Comparison of ENCODE assay signal across 8 mouse cellular contexts in the genomic region with DNA sequence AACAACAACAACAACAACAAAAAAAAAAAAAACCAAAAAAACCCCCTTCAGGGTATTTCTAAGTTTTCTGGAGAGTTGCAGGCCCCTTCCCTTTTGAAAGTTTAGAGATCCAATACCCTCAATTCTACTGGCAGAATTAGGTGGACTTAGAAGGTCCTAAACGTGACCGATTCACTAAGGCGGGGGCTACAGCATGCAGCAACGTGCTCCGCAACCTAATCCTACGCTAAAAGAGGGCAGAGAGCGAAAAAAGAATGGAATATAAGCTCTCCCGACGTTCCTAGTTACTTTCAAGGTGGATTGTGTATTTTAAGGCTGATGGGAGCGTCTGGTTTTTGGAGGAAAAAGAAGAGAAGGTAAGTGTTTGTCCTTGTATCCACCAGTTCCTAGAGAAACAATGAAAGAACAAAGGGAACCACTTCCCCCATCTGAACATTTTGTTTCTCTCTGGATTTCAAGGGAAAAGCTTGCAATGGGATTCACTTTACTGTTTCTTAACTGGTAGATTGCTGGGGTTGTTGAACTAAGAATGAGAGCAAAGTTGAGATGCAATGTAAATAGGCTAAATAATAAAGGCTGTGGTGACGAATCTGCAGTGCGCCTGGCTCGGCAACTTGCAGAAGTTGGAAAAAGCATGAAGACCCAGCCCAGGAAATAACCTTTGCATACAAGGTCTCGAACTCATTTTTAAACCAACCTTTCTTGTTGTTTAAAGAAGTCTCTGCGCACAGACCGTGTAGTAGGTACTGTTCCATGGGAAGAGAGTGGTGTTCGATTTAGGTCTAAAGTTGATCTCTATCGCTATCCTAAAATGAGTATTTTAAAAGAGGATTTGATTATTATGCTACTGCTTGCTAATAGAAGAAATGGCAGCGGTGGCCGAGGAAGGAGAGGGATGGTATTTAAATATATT. TPM values are rescaled to one million over a fixed set of nuclear protein-coding genes. Genes with fewer than 3 reads are reported as not detected.
DNase-seq lines count a peak whose midpoint lies in the region; ATAC-seq lines count a peak whose summit lies in the region.

A gene (plus strand): TSS at position 222 of the 913 bp plus-strand sequence.

- H3K4me3 ChIP-seq in embryonic facial prominence, embryonic 11.5 days (ENCODE audit: low read depth, low read length): peak within 1 kb of the TSS; percentile 64
- H3K4me3 ChIP-seq in heart, embryonic 10.5 days: peak within 1 kb of the TSS; percentile 73
- H3K4me3 ChIP-seq in kidney, embryonic 16.5 days (ENCODE audit: low read length): peak within 1 kb of the TSS; percentile 60
- peak within 1 kb of the TSS; percentile 98 for H3K4me3 ChIP-seq in megakaryocyte, embryonic 14.5 days (replicated peaks)

- no peaks in the 10 kb centered on the region for H3K4me1 ChIP-seq in embryonic facial prominence, embryonic 11.5 days (ENCODE audit: control insufficient read depth, insufficient read depth, low read length)
- peaks cover 18% of the 10 kb centered on the region for H3K4me1 ChIP-seq in heart, embryonic 10.5 days
- peaks cover 34% of the 10 kb centered on the region for H3K4me1 ChIP-seq in kidney, embryonic 16.5 days (ENCODE audit: insufficient read depth, low read length)
- peaks cover 18% of the 10 kb centered on the region for H3K4me1 ChIP-seq in megakaryocyte, embryonic 14.5 days

- peak within 1 kb of the TSS; percentile 95 for H3K4me2 ChIP-seq in embryonic facial prominence, embryonic 11.5 days (ENCODE audit: low read depth, low read length)
- H3K4me2 ChIP-seq in kidney, embryonic 16.5 days (replicated peaks; ENCODE audit: low read depth, low read length): peak within 1 kb of the TSS; percentile 83

- no peak for ATAC-seq in embryonic facial prominence, embryonic 11.5 days (replicated peaks; ENCODE audit: insufficient number of reproducible peaks, low FRiP score, low TSS enrichment, low read depth)
- no peak for ATAC-seq in kidney, embryonic 16.5 days (ENCODE audit: low FRiP score, low TSS enrichment)

- no peaks in the 10 kb centered on the region for H3K36me3 ChIP-seq in embryonic facial prominence, embryonic 11.5 days (replicated peaks; ENCODE audit: control insufficient read depth, insufficient read depth, low read depth, low read length)
- H3K36me3 ChIP-seq in heart, embryonic 10.5 days: no peaks in the 10 kb centered on the region
- H3K36me3 ChIP-seq in kidney, embryonic 16.5 days (ENCODE audit: insufficient read depth, low read length): no peaks in the 10 kb centered on the region
- H3K36me3 ChIP-seq in megakaryocyte, embryonic 14.5 days (replicated peaks; ENCODE audit: low read length): no peaks in the 10 kb centered on the region

- H3K9ac ChIP-seq in embryonic facial prominence, embryonic 11.5 days (replicated peaks; ENCODE audit: low read length): peak within 1 kb of the TSS; percentile 99
- H3K9ac ChIP-seq in kidney, embryonic 16.5 days (replicated peaks; ENCODE audit: low read length): peak within 1 kb of the TSS; percentile 86

- peak within 1 kb of the TSS; percentile 99 for H3K27ac ChIP-seq in embryonic facial prominence, embryonic 11.5 days (replicated peaks; ENCODE audit: low read depth, low read length)
- peak within 1 kb of the TSS; percentile 99 for H3K27ac ChIP-seq in heart, embryonic 10.5 days
- H3K27ac ChIP-seq in kidney, embryonic 16.5 days (ENCODE audit: low read length): peak within 1 kb of the TSS; percentile 100

- WGBS in embryonic facial prominence, embryonic 11.5 days: under 1% methylated on average over 20 of the region's 20 CpGs
- 1% methylated on average over 20 of the region's 20 CpGs for WGBS in heart, embryonic 10.5 days
- 4% methylated on average over 20 of the region's 20 CpGs for WGBS in kidney, embryonic 16.5 days

- peak; percentile 25 for DNase-seq in thymus, postnatal 0 days (ENCODE audit: low spot score)
- DNase-seq in thymus, postnatal 36 days: no peak
- peak; percentile 60 for DNase-seq in embryonic facial prominence, embryonic 11.5 days (ENCODE audit: low spot score)
- DNase-seq in heart, embryonic 10.5 days (ENCODE audit: low spot score): no peak
- DNase-seq in right cerebral cortex, postnatal 4 days: no peak
- DNase-seq in frontal cortex, postnatal 25 days (ENCODE audit: low spot score in 2 of 2): no peak

- H3K9me3 ChIP-seq in embryonic facial prominence, embryonic 11.5 days (replicated peaks; ENCODE audit: control insufficient read depth, low read length): no peaks in the 10 kb centered on the region
- H3K9me3 ChIP-seq in heart, embryonic 10.5 days: no peaks in the 10 kb centered on the region
- H3K9me3 ChIP-seq in kidney, embryonic 16.5 days (ENCODE audit: low read length): no peaks in the 10 kb centered on the region
- H3K9me3 ChIP-seq in megakaryocyte, embryonic 14.5 days: no peaks in the 10 kb centered on the region

- no peaks in the 10 kb centered on the region for H3K27me3 ChIP-seq in embryonic facial prominence, embryonic 11.5 days (ENCODE audit: control insufficient read depth, insufficient read depth, low read length)
- H3K27me3 ChIP-seq in heart, embryonic 10.5 days (ENCODE audit: insufficient read depth, poor library complexity, severe bottlenecking): no peaks in the 10 kb centered on the region
- no peaks in the 10 kb centered on the region for H3K27me3 ChIP-seq in kidney, embryonic 16.5 days (ENCODE audit: insufficient read depth, low read length)
- H3K27me3 ChIP-seq in megakaryocyte, embryonic 14.5 days (replicated peaks): no peaks in the 10 kb centered on the region

RNA-seq across cellular contexts. Expression of the gene that starts here (rescaled TPM):
- 53.2 and 70.2 TPM in 2 replicates for polyA plus RNA-seq in thymus, postnatal 0 days (2015; fragmentation: Nextera tagmentation; extraction: Ambion mirVana)
- 40.8 and 44.3 TPM in 2 replicates for polyA plus RNA-seq in embryonic facial prominence, embryonic 11.5 days (2014; fragmentation: Nextera tagmentation; extraction: Ambion mirVana)
- 39.8 and 54.8 TPM in 2 replicates for polyA plus RNA-seq in heart, embryonic 10.5 days (2016; fragmentation: Nextera tagmentation; extraction: Ambion mirVana)
- 63.4 and 73.6 TPM in 2 replicates for polyA plus RNA-seq in kidney, embryonic 16.5 days (2015; fragmentation: Nextera tagmentation; extraction: Ambion mirVana)
- 5.1 and 28.3 TPM in 2 replicates for polyA plus RNA-seq in megakaryocyte, embryonic 14.5 days (2012; ENCODE audit: insufficient read depth, low replicate concordance)

Comparison
In these comparisons a context has a peak if more than half of its experiments do, and no peak if none do; other contexts are left out.
1. DNase-seq: peak in thymus, postnatal 0 days (single experiment) and embryonic facial prominence, embryonic 11.5 days (single experiment); none in thymus, postnatal 36 days (0 of 2), heart, embryonic 10.5 days (single experiment), right cerebral cortex, postnatal 4 days (single experiment) and frontal cortex, postnatal 25 days (0 of 2).
2. Peak in every context shown above with its lines, with median percentiles within 50 percentile points of each other: H3K27ac ChIP-seq and H3K4me3 ChIP-seq.